Mouse (Mus musculus) regulatory T cell (primary cell): ENCODE results near the gene Gm12184.
"Not testable (repeated sequence)": the region's sequence is repeated elsewhere in the genome, so short reads cannot be mapped to it uniquely, and the experiment has no call there.

Experiments
- in situ Hi-C: fragments of 300-600 bp; cut with MboI, MseI; formaldehyde crosslinking; loops from one replicate; pipeline ENCODE4 v1.15.1; 2025; ENCODE audit warnings: high pct_unique_total_duplicates

Gene Gm12184

GRCm38 (mm10) chr11:48804922-48805321 is 21.5 kb downstream of the Gm12184 start:
- in situ Hi-C loops = loop anchor here (10.0 kb wide), 1 partner anchor 290 kb away; no protein-coding TSS in a partner anchor

- in situ Hi-C loops = loop anchor here (10.0 kb wide), 1 partner anchor 291 kb away; no protein-coding TSS in a partner anchor
Observed at GRCm38 (mm10) chr11:48803988-48804387, 22.5 kb downstream of the Gm12184 start.

DNA sequence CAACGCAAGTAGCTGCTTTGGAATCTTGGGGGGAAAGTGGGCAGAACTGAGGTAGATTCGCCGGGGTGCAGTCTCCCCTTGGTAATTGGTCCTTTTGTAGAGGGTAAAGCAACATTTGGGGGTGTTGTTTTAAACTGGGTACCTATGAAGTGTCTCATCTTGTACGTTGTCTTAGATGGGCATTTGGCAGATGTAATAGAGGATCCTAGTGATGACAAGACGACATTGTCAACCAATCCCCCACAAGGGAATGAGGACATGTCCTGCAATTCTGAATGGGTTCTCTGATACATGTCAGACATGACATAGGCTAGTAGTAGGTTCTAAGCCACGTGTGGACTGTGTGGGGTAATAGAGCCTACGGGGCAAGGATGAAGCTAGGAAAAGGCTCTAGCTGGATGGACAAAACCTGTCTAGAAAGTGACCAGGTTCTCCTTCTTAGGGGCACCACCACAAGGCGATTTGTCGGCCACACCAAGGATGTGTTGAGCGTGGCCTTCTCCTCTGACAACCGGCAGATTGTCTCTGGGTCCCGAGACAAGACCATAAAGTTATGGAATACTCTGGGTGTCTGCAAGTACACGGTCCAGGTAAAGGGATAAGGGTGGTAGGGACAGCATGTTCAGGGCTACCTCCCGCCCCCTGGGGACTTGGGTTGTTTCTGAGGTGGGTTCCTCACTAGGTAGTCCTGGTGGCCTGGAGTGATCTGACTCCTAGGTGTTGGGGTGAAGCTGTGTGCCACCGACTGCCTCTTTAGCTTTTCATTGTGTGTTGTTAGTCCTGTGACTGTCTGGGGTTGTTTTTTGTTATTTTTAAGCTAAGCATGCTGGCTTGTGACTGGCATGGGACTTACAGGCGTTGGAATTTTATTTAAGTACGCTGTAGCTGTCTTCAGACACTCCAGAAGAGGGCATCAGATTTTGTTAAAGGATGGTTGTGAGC is 24.4 kb downstream of the Gm12184 start:
- in situ Hi-C loops = loop anchor here (10.0 kb wide), 1 partner anchor 293 kb away; no protein-coding TSS in a partner anchor

- in situ Hi-C loops = loop anchor here (10.0 kb wide), 1 partner anchor 295 kb away; no protein-coding TSS in a partner anchor
Observed at GRCm38 (mm10) chr11:48799921-48800701, 26.3 kb downstream of the Gm12184 start, which contains the start of gene Rack1. TSS of gene Rack1 (plus strand) at chr11:48800332.

DNA sequence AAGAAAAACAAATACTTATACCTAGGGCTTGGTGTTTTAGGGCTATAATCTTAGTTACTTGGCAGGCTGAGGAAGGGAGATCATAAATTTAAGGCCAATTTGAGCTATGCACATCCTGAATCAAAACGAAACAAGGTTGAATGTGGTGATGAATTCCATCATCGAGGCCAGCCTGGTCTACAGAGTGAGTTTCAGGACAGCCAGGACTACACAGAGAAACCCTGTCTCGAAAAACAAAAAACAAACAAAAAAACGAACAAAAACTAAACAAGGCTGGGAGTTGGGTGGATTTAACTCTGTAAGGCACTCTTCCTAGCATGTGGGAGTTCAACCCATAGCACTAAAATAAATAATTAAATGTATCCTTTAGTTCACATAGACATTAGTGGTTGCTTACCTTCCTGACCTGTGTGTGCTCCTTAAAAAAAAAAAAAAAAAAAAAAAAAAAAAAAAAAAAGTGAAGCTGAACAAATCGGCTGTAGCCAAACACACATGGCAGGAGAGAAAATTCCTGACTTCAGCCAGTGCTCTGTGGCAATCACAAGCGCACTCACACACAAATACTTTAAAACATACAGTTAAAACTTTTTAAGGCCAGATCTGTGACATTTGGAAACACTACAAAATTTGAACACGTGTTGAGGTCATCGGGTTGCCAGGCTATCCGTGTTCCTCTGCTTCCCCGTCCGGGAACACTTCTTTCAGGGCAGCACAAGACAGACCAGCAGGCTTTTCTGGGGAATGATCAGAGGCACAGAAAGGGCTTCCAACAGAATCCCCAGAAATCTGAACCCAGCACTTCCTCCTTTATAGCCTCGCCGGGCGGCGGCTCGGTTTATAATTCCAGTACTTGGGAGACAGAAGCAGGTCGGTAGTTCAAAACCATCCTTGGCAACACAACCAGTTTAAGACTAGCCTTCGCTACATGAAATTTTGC is 27.2 kb downstream of the Gm12184 start:
- in situ Hi-C loops = no loop called here

- in situ Hi-C loops = no loop called here
Observed at GRCm38 (mm10) chr11:48798308-48798707, 28.1 kb downstream of the Gm12184 start.

GRCm38 (mm10) chr11:48797287-48797686 is 29.2 kb downstream of the Gm12184 start:
- in situ Hi-C loops = no loop called here

GRCm38 (mm10) chr11:48796290-48796689 is 30.2 kb downstream of the Gm12184 start:
- in situ Hi-C loops = no loop called here

GRCm38 (mm10) chr11:48795221-48795620 is 31.2 kb downstream of the Gm12184 start:
- in situ Hi-C loops = no loop called here

- in situ Hi-C loops = no loop called here
Observed at GRCm38 (mm10) chr11:48793184-48793583, 33.3 kb downstream of the Gm12184 start.

- in situ Hi-C loops = not testable (repeated sequence)
Observed at GRCm38 (mm10) chr11:48791894-48792293, 34.6 kb downstream of the Gm12184 start.

- in situ Hi-C loops = no loop called here
Observed at GRCm38 (mm10) chr11:48790946-48791345, 35.5 kb downstream of the Gm12184 start.

DNA sequence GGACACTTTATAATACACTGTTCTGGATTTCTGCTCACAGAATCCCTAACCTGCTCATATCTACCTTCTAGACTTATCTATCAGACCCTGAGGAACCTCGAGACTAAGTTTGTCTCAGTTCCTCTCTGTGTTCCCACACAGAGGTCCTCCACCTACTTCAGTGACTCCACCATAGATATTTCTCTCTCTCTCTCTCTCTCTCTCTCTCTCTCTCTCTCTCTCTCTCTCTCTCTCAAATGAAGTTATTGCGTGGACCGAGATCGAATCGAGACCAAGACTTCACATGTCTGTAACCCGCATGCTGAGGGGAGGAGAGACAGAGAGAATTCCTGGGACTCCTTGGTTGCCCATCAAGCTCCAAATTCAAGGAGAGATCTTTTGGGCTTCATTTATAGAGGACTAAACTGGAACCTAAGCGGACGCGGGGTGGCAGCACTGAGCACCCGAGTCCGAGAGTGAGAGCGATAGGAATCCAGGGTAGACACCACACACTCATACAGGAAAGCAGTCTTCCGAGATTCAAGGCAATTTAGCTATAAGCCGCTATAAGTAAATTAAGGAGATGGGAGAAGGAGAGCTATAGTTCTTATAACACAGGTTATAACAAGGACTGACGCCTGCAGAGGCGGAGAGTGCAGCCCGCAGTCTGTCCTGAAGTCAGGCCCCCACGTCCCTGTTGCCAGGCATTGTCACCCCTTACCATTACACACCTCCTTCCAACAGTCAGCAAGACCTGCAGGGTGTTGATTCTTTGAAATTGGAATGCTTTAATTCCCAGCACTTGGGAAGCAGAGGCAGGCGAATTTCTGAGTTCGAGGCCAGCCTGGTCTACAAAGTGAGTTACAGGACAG is 36.3 kb downstream of the Gm12184 start:
- in situ Hi-C loops = loop anchor here (5.0 kb wide), 2 partner anchors 67 to 327 kb away; no protein-coding TSS in a partner anchor

DNA sequence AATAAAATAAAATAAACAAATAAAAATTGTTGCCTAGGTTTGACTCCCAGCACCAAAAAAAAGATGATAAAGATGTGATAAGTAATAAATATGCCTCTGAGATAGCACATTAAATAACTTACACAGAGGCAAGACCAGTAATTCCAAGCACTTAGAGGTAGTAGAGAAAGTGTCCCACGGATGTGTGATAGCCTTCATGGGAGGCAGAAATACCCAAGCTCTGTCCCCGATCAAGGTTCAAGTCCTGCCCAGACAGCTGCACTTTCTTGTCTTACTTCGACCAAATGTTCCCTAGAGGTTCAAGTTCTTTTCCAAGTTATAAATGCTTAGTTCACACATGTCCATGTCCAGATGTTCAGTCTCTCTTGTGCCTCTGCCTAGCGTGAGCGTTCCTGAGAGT is 37.2 kb downstream of the Gm12184 start:
- in situ Hi-C loops = loop anchor here (5.0 kb wide), 2 partner anchors 68 to 328 kb away; no protein-coding TSS in a partner anchor

DNA sequence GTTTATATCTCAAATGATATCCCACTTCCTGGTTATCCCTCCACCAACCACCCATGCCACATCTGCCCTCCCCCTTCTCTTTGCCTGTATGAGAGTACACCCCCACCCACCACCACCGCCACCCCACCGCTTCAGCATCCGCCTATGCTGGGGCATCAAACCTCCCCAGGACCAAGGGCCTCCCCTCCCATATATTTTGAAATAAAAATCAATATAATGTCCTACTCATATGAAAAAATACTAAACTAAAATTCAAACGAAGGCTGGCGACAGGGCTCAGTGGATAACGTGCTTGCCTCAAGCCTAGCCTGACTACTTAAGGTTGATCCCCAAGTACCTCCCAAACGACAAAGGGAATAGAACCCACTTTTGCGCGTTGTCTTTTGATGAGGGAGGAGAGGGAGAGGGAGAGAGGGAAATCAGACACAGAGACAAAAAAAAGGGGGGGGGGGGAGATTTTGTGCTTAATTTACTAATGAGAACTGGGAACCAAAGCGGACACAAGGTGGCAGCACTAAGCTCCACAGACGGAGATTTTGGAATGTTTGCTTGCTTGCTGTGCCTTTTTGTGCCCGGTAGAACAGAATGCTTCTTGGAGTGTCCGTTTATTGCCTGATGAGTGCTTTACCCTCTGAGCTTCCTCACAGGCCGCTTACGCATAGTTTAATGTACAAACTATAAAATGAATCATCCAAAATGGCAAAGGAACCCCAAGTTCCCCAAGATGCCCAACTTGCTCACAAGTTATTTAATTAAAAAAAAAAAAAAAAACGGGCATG is 38.0 kb downstream of the Gm12184 start:
- in situ Hi-C loops = loop anchor here (5.0 kb wide), 2 partner anchors 69 to 329 kb away; no protein-coding TSS in a partner anchor

DNA sequence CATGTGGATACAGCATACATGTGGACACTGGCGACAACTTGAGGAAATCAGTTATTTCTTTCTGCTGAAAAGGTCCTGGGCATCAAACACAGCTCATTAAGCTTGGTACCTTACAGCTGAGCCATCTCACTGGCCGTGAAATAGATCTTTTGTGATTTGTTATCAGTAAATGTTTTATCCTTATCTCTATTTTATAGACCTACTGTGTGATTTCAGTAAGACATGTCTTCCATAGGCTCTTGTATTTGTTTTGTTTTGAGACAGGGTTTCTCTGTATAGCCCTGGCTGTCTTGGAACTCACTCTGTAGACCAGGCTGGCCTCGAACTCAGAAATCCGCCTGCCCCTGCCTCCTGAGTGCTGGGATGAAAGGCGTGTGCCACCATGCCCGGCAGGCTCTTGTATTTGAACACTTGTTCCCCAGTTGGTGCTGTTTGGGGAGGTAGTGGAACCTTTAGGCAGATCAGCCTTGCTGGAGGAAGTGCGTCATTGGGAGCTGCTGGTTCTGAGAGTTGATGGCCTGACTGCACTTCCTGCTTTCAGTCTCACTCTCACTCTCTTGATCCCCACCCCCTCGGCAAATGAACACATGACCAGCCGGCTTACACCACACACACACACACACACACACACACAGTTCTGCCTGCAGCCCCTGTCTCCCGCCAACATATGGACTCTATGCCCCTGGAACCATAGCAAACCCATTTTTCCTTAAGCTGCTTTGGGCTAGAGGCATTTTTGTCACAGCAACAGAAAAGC is 38.8 kb downstream of the Gm12184 start:
- in situ Hi-C loops = loop anchor here (5.0 kb wide), 2 partner anchors 70 to 330 kb away; no protein-coding TSS in a partner anchor

GRCm38 (mm10) chr11:48782243-48782642 is 44.2 kb downstream of the Gm12184 start:
- in situ Hi-C loops = no loop called here

GRCm38 (mm10) chr11:48779450-48779849 is 47.0 kb downstream of the Gm12184 start:
- in situ Hi-C loops = no loop called here
